ENCODE assay signal across 15 mouse cellular contexts in the genomic region with DNA sequence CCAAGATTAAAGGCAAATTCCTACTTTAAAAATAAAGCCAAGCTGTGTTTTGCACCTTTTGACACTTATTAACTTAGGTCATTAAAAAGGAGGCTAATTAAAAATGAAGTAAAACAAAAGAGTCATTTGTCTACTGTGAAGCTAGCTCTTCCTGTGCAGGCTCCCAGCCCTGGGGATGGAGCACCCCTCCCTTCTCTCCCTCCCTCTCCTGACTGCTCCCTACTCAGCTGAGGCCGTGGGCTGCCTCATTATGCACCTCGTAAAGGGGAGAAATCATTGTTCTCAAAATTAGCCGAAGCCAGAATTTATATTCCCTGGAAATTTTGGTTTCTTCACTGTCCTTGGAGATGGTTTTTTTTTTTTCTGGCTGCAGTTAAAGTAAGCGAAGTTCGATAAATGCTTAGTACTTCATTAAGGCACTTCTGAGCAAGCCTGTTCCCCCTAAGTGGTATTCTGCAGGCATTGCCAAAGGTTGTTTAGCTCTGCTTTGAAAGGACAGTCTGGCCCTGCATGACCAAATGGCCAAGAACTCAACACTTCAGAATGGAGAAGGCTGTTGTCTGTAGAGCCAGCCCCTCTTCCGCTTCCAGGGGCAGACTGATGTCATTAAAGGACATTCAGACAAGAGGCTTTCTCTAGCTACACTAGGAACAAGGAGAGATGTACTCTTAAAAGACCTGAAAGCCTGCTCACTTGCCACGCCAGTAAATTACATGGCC.
DNase-seq lines count a peak whose midpoint lies in the region; ATAC-seq lines count a peak whose summit lies in the region.
"Had no signal": no experiment of that assay in that cellular context is flagged by ENCODE, and none has a peak within 500 bp of the region (broad histone marks: within the 10 kb centered on the region; RNA-seq: fewer than 3 reads in every experiment).

No protein-coding gene starts in this region.

- peaks cover 4% of the 10 kb centered on the region; the same call in 1 of the 2 replicates for H3K27me3 ChIP-seq in kidney, embryonic 16.5 days (ENCODE audit: insufficient read depth, low read length)
- no peaks in the 10 kb centered on the region for H3K27me3 ChIP-seq in kidney, embryonic 14.5 days (ENCODE audit: control insufficient read depth, insufficient read depth, low read length)
- 0 out of 2 replicates have a peak, but pooled peaks cover 18% of the 10 kb centered on the region for H3K27me3 ChIP-seq in embryonic facial prominence, embryonic 10.5 days (replicated peaks; ENCODE audit: low read depth, poor library complexity, severe bottlenecking)
- peaks cover 33% of the 10 kb centered on the region for H3K27me3 ChIP-seq in limb, embryonic 10.5 days (ENCODE audit: low read depth, poor library complexity, severe bottlenecking)
- H3K27me3 ChIP-seq: liver, embryonic 15.5 days had no signal

- no peak overlapping the region for H3K4me3 ChIP-seq in kidney, embryonic 16.5 days (ENCODE audit: low read length)
- no peak overlapping the region for H3K4me3 ChIP-seq in kidney, embryonic 14.5 days (ENCODE audit: low read length)
- no peak overlapping the region for H3K4me3 ChIP-seq in embryonic facial prominence, embryonic 10.5 days
- H3K4me3 ChIP-seq in limb, embryonic 10.5 days = no peak overlapping the region
- H3K4me3 ChIP-seq: embryonic facial prominence, embryonic 13.5 days; gastrocnemius, adult 2 months; heart, embryonic 10.5 days; left cerebral cortex, adult 2 months; liver, embryonic 15.5 days had no signal

- peak; percentile 37 for DNase-seq in brain, adult 2 months (ENCODE audit: low read depth, low spot score)
- no peak for DNase-seq in embryonic facial prominence, embryonic 10.5 days (ENCODE audit: low spot score)
- DNase-seq in limb, embryonic 10.5 days (ENCODE audit: low spot score) = no peak
- DNase-seq in spleen, adult 18-20 months = no peak
- DNase-seq in thymus, postnatal 36 days = no peak
- DNase-seq: gastrocnemius, adult 2 months; kidney, postnatal 10 days; thymus, postnatal 4 days had no signal

- peak; percentile 70; the same call in 1 of the 2 replicates for ATAC-seq in kidney, embryonic 16.5 days (ENCODE audit: low FRiP score, low TSS enrichment)
- ATAC-seq in kidney, embryonic 14.5 days (ENCODE audit: low FRiP score, low TSS enrichment) = no peak

- H3K36me3 ChIP-seq in kidney, embryonic 16.5 days (ENCODE audit: insufficient read depth, low read length) = no peaks in the 10 kb centered on the region
- no peaks in the 10 kb centered on the region for H3K36me3 ChIP-seq in kidney, embryonic 14.5 days (ENCODE audit: control insufficient read depth, insufficient read depth, low read length)
- H3K36me3 ChIP-seq in embryonic facial prominence, embryonic 10.5 days (replicated peaks) = no peaks in the 10 kb centered on the region
- no peaks in the 10 kb centered on the region for H3K36me3 ChIP-seq in limb, embryonic 10.5 days
- H3K36me3 ChIP-seq: embryonic facial prominence, embryonic 13.5 days; heart, embryonic 10.5 days; liver, embryonic 15.5 days had no signal

- H3K4me2 ChIP-seq in kidney, embryonic 16.5 days (replicated peaks; ENCODE audit: low read depth, low read length) = no peak overlapping the region
- H3K4me2 ChIP-seq in kidney, embryonic 14.5 days (replicated peaks; ENCODE audit: low read depth, low read length) = no peak overlapping the region
- H3K4me2 ChIP-seq: embryonic facial prominence, embryonic 13.5 days; liver, embryonic 15.5 days had no signal

- H3K27ac ChIP-seq in kidney, embryonic 16.5 days (ENCODE audit: low read length) = no peak overlapping the region
- H3K27ac ChIP-seq in kidney, embryonic 14.5 days (ENCODE audit: low read depth, low read length) = no peak overlapping the region
- peak overlapping the region; percentile 66 for H3K27ac ChIP-seq in embryonic facial prominence, embryonic 10.5 days (replicated peaks)
- H3K27ac ChIP-seq in limb, embryonic 10.5 days = peak overlapping the region; percentile 75
- H3K27ac ChIP-seq: embryonic facial prominence, embryonic 13.5 days; gastrocnemius, adult 2 months; heart, embryonic 10.5 days; left cerebral cortex, adult 2 months; liver, embryonic 15.5 days; macrophage had no signal

- WGBS in kidney, embryonic 16.5 days = 36% methylated on average over 7 of the region's 7 CpGs
- 38% methylated on average over 7 of the region's 7 CpGs for WGBS in kidney, embryonic 14.5 days
- WGBS in embryonic facial prominence, embryonic 10.5 days = 50% methylated on average over 7 of the region's 7 CpGs
- 34% methylated on average over 7 of the region's 7 CpGs for WGBS in limb, embryonic 10.5 days

- peaks cover 12% of the 10 kb centered on the region; the same call in 1 of the 2 replicates for H3K4me1 ChIP-seq in kidney, embryonic 16.5 days (ENCODE audit: insufficient read depth, low read length)
- H3K4me1 ChIP-seq in kidney, embryonic 14.5 days (ENCODE audit: control insufficient read depth, insufficient read depth, low read length) = no peaks in the 10 kb centered on the region
- peaks cover 34% of the 10 kb centered on the region for H3K4me1 ChIP-seq in embryonic facial prominence, embryonic 10.5 days
- H3K4me1 ChIP-seq in limb, embryonic 10.5 days = peaks cover 41% of the 10 kb centered on the region
- H3K4me1 ChIP-seq: heart, embryonic 10.5 days; liver, embryonic 15.5 days had no signal

- no peak overlapping the region for H3K9ac ChIP-seq in kidney, embryonic 16.5 days (replicated peaks; ENCODE audit: low read length)
- no peak overlapping the region for H3K9ac ChIP-seq in kidney, embryonic 14.5 days (ENCODE audit: low read depth, low read length)
- H3K9ac ChIP-seq: embryonic facial prominence, embryonic 13.5 days; liver, embryonic 15.5 days had no signal

- no peaks in the 10 kb centered on the region for H3K9me3 ChIP-seq in kidney, embryonic 16.5 days (ENCODE audit: low read length)
- H3K9me3 ChIP-seq in kidney, embryonic 14.5 days (ENCODE audit: control insufficient read depth, low read length) = no peaks in the 10 kb centered on the region
- no peaks in the 10 kb centered on the region for H3K9me3 ChIP-seq in embryonic facial prominence, embryonic 10.5 days
- H3K9me3 ChIP-seq in limb, embryonic 10.5 days (replicated peaks) = no peaks in the 10 kb centered on the region
- H3K9me3 ChIP-seq: embryonic facial prominence, embryonic 13.5 days; heart, embryonic 10.5 days; liver, embryonic 15.5 days had no signal

Comparison
In these comparisons a context has a peak if more than half of its experiments do, and no peak if none do; other contexts are left out.
1. H3K27ac ChIP-seq: peak in embryonic facial prominence, embryonic 10.5 days (single experiment) and limb, embryonic 10.5 days (single experiment); none in kidney, embryonic 16.5 days (single experiment) and kidney, embryonic 14.5 days (single experiment).